Mouse (Mus musculus) layer of hippocampus, postnatal 25 days (tissue): ENCODE results near the gene Npas3. TPM values are rescaled to one million over a fixed set of nuclear protein-coding genes. Genes with fewer than 3 reads are reported as not detected.

Experiments
- DNase-seq, 2 experiments: peaks; one replicate each; pipeline ENCODE4 v3.0.0; 2022; ENCODE audit warnings: mixed read lengths in 2 of 2, low spot score in 1 of 2; ENCODE audit errors: extremely low spot score in 1 of 2
- total RNA-seq, 2 experiments: library from RNA; stranded (reverse); gene quantifications; 2 replicates each; pipeline ENCODE4 v1.2.3; 2021

Npas3 gene
- total RNA-seq, 2 experiments from 2014 or later, result 26.4 to 37.1 TPM

GRCm38 (mm10) chr12:54034666-54035346, 786.3 kb downstream of the Npas3 start:
- DNase-seq, result no peak

- DNase-seq, result no peak
These were observed 789.1 kb downstream of the Npas3 start for GRCm38 (mm10) chr12:54037602-54038001.

- DNase-seq, result no peak
These were observed 794.6 kb downstream of the Npas3 start for GRCm38 (mm10) chr12:54042996-54043544.

- DNase-seq, result no peak
These were observed 796.3 kb downstream of the Npas3 start for GRCm38 (mm10) chr12:54044606-54045334.

GRCm38 (mm10) chr12:54045360-54045759, 796.9 kb downstream of the Npas3 start:
- no peak for DNase-seq

GRCm38 (mm10) chr12:54046824-54047223, 798.3 kb downstream of the Npas3 start:
- DNase-seq, result no peak

GRCm38 (mm10) chr12:54048126-54048525, 799.6 kb downstream of the Npas3 start:
- DNase-seq, result no peak

GRCm38 (mm10) chr12:54049926-54050325, 801.4 kb downstream of the Npas3 start:
- DNase-seq, result no peak

- no peak for DNase-seq
These were observed 804.5 kb downstream of the Npas3 start for GRCm38 (mm10) chr12:54052939-54053338.

- no peak for DNase-seq
These were observed 805.1 kb downstream of the Npas3 start for GRCm38 (mm10) chr12:54053598-54053997.

GRCm38 (mm10) chr12:54060732-54061131, 812.3 kb downstream of the Npas3 start:
- peak; percentile 80 to 93 for DNase-seq

- no peak for DNase-seq
These were observed 812.7 kb downstream of the Npas3 start for GRCm38 (mm10) chr12:54061168-54061567.

GRCm38 (mm10) chr12:54064986-54065385, 816.5 kb downstream of the Npas3 start:
- DNase-seq, result no peak

GRCm38 (mm10) chr12:54065607-54066006, 817.1 kb downstream of the Npas3 start:
- DNase-seq, result no peak

GRCm38 (mm10) chr12:54067419-54067818, 818.9 kb downstream of the Npas3 start:
- DNase-seq, result no peak

GRCm38 (mm10) chr12:54067886-54068756, 819.6 kb downstream of the Npas3 start:
- DNase-seq, result no peak

GRCm38 (mm10) chr12:54068757-54069146, 820.3 kb downstream of the Npas3 start:
- no peak for DNase-seq

- DNase-seq, result no peak
These were observed 825.5 kb downstream of the Npas3 start for GRCm38 (mm10) chr12:54074012-54074411.

GRCm38 (mm10) chr12:54080996-54081395, 832.5 kb downstream of the Npas3 start:
- DNase-seq, result no peak

- DNase-seq, result no peak
These were observed 845.3 kb downstream of the Npas3 start for GRCm38 (mm10) chr12:54093729-54094128.

GRCm38 (mm10) chr12:54096492-54096891, 848.0 kb downstream of the Npas3 start:
- no peak for DNase-seq
